Mouse (Mus musculus): ENCODE data around the gene Pmm1. TPM values are rescaled to one million over a fixed set of nuclear protein-coding genes. Genes with fewer than 3 reads are reported as not detected.
"Not testable (repeated sequence)": the region's sequence is repeated elsewhere in the genome, so short reads cannot be mapped to it uniquely, and the experiment has no call there.

Gene Pmm1
- polyA plus RNA-seq, 1 experiment from 2014 or later = 40.5 TPM

GRCm38 (mm10) chr15:81921255-81921654 lies 39.5 kb downstream of the Pmm1 start:
- Histone ChIP-seq H3K4me2 (no peak overlapping the region), H3K9ac (no peak overlapping the region), H3K27me3 (no peaks in the 10 kb centered on the region), H3K9me3 (no peaks in the 10 kb centered on the region), H3K27ac (no peak overlapping the region), H3K4me1 (peaks cover 21% of the 10 kb centered on the region), H3K36me3 (peaks cover 31% of the 10 kb centered on the region), H3K4me3 (no peak overlapping the region)
- WGBS = 63% methylated on average over 5 of the region's 5 CpGs
- no peak for ATAC-seq (ENCODE audit: insufficient number of reproducible peaks, low FRiP score, low TSS enrichment, low read depth)

- Histone ChIP-seq H3K27ac (no peak overlapping the region), H3K9me3 (no peaks in the 10 kb centered on the region), H3K36me3 (peaks cover 36% of the 10 kb centered on the region), H3K9ac (no peak overlapping the region), H3K4me2 (no peak overlapping the region), H3K4me1 (peaks cover 21% of the 10 kb centered on the region), H3K4me3 (no peak overlapping the region), H3K27me3 (no peaks in the 10 kb centered on the region)
- WGBS = 85% methylated on average over 10 of the region's 10 CpGs
- no peak for ATAC-seq (ENCODE audit: insufficient number of reproducible peaks, low FRiP score, low TSS enrichment, low read depth)
Observed at GRCm38 (mm10) chr15:81920546-81921217, 40.0 kb downstream of the Pmm1 start.

GRCm38 (mm10) chr15:81919062-81919461 lies 41.7 kb downstream of the Pmm1 start:
- H3K9ac ChIP-seq = no peak overlapping the region
- H3K4me1 ChIP-seq = peaks cover 6% of the 10 kb centered on the region
- H3K27me3 ChIP-seq = no peaks in the 10 kb centered on the region
- no peak overlapping the region for H3K27ac ChIP-seq
- H3K36me3 ChIP-seq = peaks cover 51% of the 10 kb centered on the region
- no peak for ATAC-seq (ENCODE audit: insufficient number of reproducible peaks, low FRiP score, low TSS enrichment, low read depth)
- no peaks in the 10 kb centered on the region for H3K9me3 ChIP-seq
- 80% methylated on average over 5 of the region's 5 CpGs for WGBS
- H3K4me3 ChIP-seq = no peak overlapping the region
- no peak overlapping the region for H3K4me2 ChIP-seq

GRCm38 (mm10) chr15:81917621-81918463 lies 42.9 kb downstream of the Pmm1 start:
- Histone ChIP-seq H3K4me1 (peaks cover 4% of the 10 kb centered on the region; the same call in 1 of the 2 replicates), H3K4me3 (no peak overlapping the region), H3K27me3 (no peaks in the 10 kb centered on the region), H3K9ac (no peak overlapping the region), H3K36me3 (peaks cover 57% of the 10 kb centered on the region), H3K27ac (no peak overlapping the region), H3K4me2 (no peak overlapping the region), H3K9me3 (no peaks in the 10 kb centered on the region)
- no peak for ATAC-seq (ENCODE audit: insufficient number of reproducible peaks, low FRiP score, low TSS enrichment, low read depth)
- 58% methylated on average over 6 of the region's 6 CpGs for WGBS

- WGBS = 88% methylated on average over 12 of the region's 12 CpGs
Observed at GRCm38 (mm10) chr15:81917201-81917600, 43.5 kb downstream of the Pmm1 start.

GRCm38 (mm10) chr15:81915663-81916062 lies 45.1 kb downstream of the Pmm1 start:
- Histone ChIP-seq H3K4me1 (peaks cover 4% of the 10 kb centered on the region; the same call in 1 of the 2 replicates), H3K4me3 (no peak overlapping the region), H3K27me3 (no peaks in the 10 kb centered on the region), H3K36me3 (peaks cover 68% of the 10 kb centered on the region), H3K4me2 (no peak overlapping the region), H3K9me3 (no peaks in the 10 kb centered on the region), H3K9ac (no peak overlapping the region), H3K27ac (no peak overlapping the region)
- ATAC-seq (ENCODE audit: insufficient number of reproducible peaks, low FRiP score, low TSS enrichment, low read depth) = no peak
- WGBS = 87% methylated on average over 5 of the region's 5 CpGs

More at GRCm38 (mm10) chr15:81917201-81917600, 43.5 kb downstream of the Pmm1 start:
- peaks cover 59% of the 10 kb centered on the region for H3K36me3 ChIP-seq
- no peaks in the 10 kb centered on the region for H3K27me3 ChIP-seq
- no peak for ATAC-seq (ENCODE audit: insufficient number of reproducible peaks, low FRiP score, low TSS enrichment, low read depth)
- no peak overlapping the region for H3K4me2 ChIP-seq
- H3K27ac ChIP-seq = no peak overlapping the region
- no peaks in the 10 kb centered on the region for H3K9me3 ChIP-seq
- peaks cover 4% of the 10 kb centered on the region; the same call in 1 of the 2 replicates for H3K4me1 ChIP-seq
- no peak overlapping the region for H3K4me3 ChIP-seq
- H3K9ac ChIP-seq = no peak overlapping the region

- no peaks in the 10 kb centered on the region for H3K9me3 ChIP-seq
- no peak for ATAC-seq (ENCODE audit: insufficient number of reproducible peaks, low FRiP score, low TSS enrichment, low read depth)
- H3K4me3 ChIP-seq = no peak overlapping the region
- WGBS = 80% methylated on average over 5 of the region's 5 CpGs
- H3K27me3 ChIP-seq = no peaks in the 10 kb centered on the region
- H3K4me1 ChIP-seq = peaks cover 4% of the 10 kb centered on the region; the same call in 1 of the 2 replicates
- H3K36me3 ChIP-seq = peaks cover 76% of the 10 kb centered on the region
- H3K27ac ChIP-seq = no peak overlapping the region
- no peak overlapping the region for H3K9ac ChIP-seq
- no peak overlapping the region for H3K4me2 ChIP-seq
Observed at GRCm38 (mm10) chr15:81914668-81915067, 46.1 kb downstream of the Pmm1 start.

- no peaks in the 10 kb centered on the region for H3K27me3 ChIP-seq
- ATAC-seq (ENCODE audit: insufficient number of reproducible peaks, low FRiP score, low TSS enrichment, low read depth) = no peak
- H3K4me1 ChIP-seq = no peaks in the 10 kb centered on the region
- peaks cover 97% of the 10 kb centered on the region for H3K36me3 ChIP-seq
- H3K9me3 ChIP-seq = no peaks in the 10 kb centered on the region
- no peak overlapping the region for H3K27ac ChIP-seq
- no peak overlapping the region for H3K4me3 ChIP-seq
- no peak overlapping the region for H3K9ac ChIP-seq
- 63% methylated on average over 2 of the region's 2 CpGs for WGBS
- H3K4me2 ChIP-seq = no peak overlapping the region
Observed at GRCm38 (mm10) chr15:81912498-81912897, 48.2 kb downstream of the Pmm1 start.

- H3K4me3 ChIP-seq; H3K27ac ChIP-seq; H3K27me3 ChIP-seq; H3K9me3 ChIP-seq; H3K9ac ChIP-seq; H3K4me2 ChIP-seq; H3K4me1 ChIP-seq; ATAC-seq (ENCODE audit: insufficient number of reproducible peaks, low FRiP score, low TSS enrichment, low read depth): not testable (repeated sequence)
- peaks cover 97% of the 10 kb centered on the region for H3K36me3 ChIP-seq
- 85% methylated on average over 4 of the region's 4 CpGs for WGBS
Observed at GRCm38 (mm10) chr15:81908767-81909166, 52.0 kb downstream of the Pmm1 start.

- peaks cover 97% of the 10 kb centered on the region for H3K36me3 ChIP-seq
- H3K4me3 ChIP-seq = no peak overlapping the region
- H3K4me1 ChIP-seq = no peaks in the 10 kb centered on the region
- no peak overlapping the region for H3K27ac ChIP-seq
- 93% methylated on average over 8 of the region's 8 CpGs for WGBS
- ATAC-seq (ENCODE audit: insufficient number of reproducible peaks, low FRiP score, low TSS enrichment, low read depth) = no peak
- H3K27me3 ChIP-seq = no peaks in the 10 kb centered on the region
- H3K4me2 ChIP-seq = no peak overlapping the region
- H3K9ac ChIP-seq = no peak overlapping the region
- no peaks in the 10 kb centered on the region for H3K9me3 ChIP-seq
Observed at GRCm38 (mm10) chr15:81907953-81908352, 52.8 kb downstream of the Pmm1 start.

- 34% methylated on average over 2 of the region's 2 CpGs for WGBS
- H3K27ac ChIP-seq = no peak overlapping the region
- H3K4me3 ChIP-seq = no peak overlapping the region
- H3K9me3 ChIP-seq = no peaks in the 10 kb centered on the region
- H3K36me3 ChIP-seq = peaks cover 97% of the 10 kb centered on the region
- H3K4me1 ChIP-seq = no peaks in the 10 kb centered on the region
- ATAC-seq (ENCODE audit: insufficient number of reproducible peaks, low FRiP score, low TSS enrichment, low read depth) = no peak
- H3K27me3 ChIP-seq = no peaks in the 10 kb centered on the region
- no peak overlapping the region for H3K9ac ChIP-seq
- no peak overlapping the region for H3K4me2 ChIP-seq
Observed at GRCm38 (mm10) chr15:81904939-81905338, 55.8 kb downstream of the Pmm1 start.

Measured in limb, embryonic 15.5 days (tissue).